Mouse (Mus musculus): ENCODE data around the gene Tsga8.

Gene Tsga8

GRCm38 (mm10) chrX:83487598-83487997, at the start of gene Tsga8:
Tsga8 (minus strand) TSS chrX:83487924.
- DNase-seq, result no peak
